Mouse (Mus musculus): ENCODE data around the gene Yju2. TPM values are rescaled to one million over a fixed set of nuclear protein-coding genes. Genes with fewer than 3 reads are reported as not detected.

The Yju2 gene
- total and polyA plus RNA-seq, 3 experiments: 10.7 to 14.4 (median 12.9) TPM

DNA sequence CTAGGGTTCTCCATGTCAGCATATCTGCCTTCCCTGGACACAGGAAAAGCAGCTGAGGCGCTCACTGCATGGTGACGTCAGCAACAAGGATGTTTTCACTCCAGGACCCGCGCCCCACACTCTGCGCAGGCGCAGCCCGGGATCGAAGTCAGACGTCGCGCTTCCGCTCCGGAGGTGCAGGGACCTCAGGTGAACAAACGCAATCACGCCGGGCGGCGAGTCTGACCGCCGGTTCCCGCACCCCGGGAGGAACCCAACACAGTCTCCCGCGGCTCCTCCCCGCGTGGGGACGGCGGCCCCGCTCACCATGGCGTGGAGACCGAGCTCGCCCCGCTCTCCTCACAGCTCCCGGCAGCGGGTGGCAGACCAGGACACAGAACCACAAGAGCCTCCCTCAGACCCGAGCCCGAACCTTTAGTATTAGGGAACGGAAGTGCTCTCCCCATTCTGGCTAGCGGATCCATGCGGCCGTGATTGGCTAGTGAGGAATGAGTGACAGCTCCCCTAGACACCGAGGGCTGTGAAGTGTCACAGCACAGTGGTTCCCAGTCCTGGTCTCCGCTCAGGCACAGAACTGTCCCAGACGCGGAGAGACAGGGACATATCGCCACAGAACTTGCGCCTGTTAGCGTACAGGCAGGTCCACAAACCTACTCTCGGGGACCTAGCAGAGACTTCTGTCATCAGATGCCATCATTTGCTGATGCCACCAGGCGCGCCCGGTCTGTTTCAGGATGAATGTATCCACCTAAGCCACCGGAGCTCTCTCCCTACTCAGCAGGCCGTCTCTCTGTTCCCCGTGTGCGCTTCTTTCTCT is 13.8 kb upstream of the Yju2 start (continued):
- 0 out of 2 replicates have a peak, but pooled peaks have one; percentile 14 for TF ChIP-seq BHLHE40 (IDR thresholded peaks at IDR 0.05; ENCODE audit: low read depth, low read length)

DNA sequence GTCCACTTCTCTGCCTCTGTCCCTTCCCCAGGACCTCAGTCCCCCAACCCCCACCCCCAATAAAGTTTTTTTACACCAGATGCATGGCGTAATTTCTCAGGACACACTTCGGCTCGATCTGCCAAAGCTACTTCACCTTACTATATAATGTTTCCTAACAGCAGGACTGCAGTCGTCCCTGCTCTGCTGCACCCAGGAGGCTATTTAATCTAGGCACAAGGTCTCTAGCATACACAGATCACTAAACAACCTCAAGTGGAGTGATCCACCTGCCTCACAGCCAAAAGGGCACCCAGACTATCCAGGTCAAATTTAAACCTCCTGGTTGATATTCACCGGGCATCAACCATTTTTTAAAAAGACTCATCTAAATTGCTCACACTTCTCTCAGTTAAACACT is 13.2 kb upstream of the Yju2 start:
- Histone ChIP-seq H3K79me2 (replicated peaks; ENCODE audit: control insufficient read depth, extremely low read depth, insufficient read depth, poor library complexity, severe bottlenecking) (peaks cover 5% of the 10 kb centered on the region; the same call in 1 of the 2 replicates), H3K27me3 (replicated peaks) (no peaks in the 10 kb centered on the region), H3K9me3 (replicated peaks; ENCODE audit: low read length) (peaks cover 2% of the 10 kb centered on the region), H3K4me1 (ENCODE audit: control insufficient read depth in 1 of 2, insufficient read depth in 2 of 2) (peaks cover 26 to 50% of the 10 kb centered on the region in 2 experiments), H3K9ac (ENCODE audit: insufficient read depth, low read depth) (peak overlapping the region; percentile 93), H3K36me3 (replicated peaks in 1 of 2; ENCODE audit: control insufficient read depth in 1 of 2, insufficient read depth in 1 of 2, low read length in 1 of 2) (peaks cover 10 to 24% of the 10 kb centered on the region in 2 experiments), H3K27ac (ENCODE audit: insufficient read depth, low read depth) (peak overlapping the region; percentile 93), H3K4me3 (replicated peaks in 1 of 3; ENCODE audit: low read depth in 2 of 3, low read length in 2 of 3, poor library complexity in 1 of 3) (peak overlapping the region; percentile 54 to 89 (median 68)), H3K4me2 (ENCODE audit: insufficient read depth, low read depth, poor library complexity, severe bottlenecking) (peak overlapping the region; percentile 79)
- in situ Hi-C loops (cut with MboI; ENCODE audit: low pct_ligation_motif_present, low pct_unique_long_range_greater_than_20kb, low sequenced_read_pairs) (no loop called here), dilution Hi-C loops (cut with MboI; ENCODE audit: extremely low pct_ligation_motif_present, extremely low pct_unique_long_range_greater_than_20kb, low sequenced_read_pairs) (no loop called here)
- DNase-seq (ENCODE audit: extremely low read depth): no peak
- no peak for TF ChIP-seq CTCF (conservative IDR thresholded peaks at IDR 0.05 in 1 of 2, IDR thresholded peaks at IDR 0.05 in 1 of 2; ENCODE audit: low read depth in 2 of 2, low read length in 2 of 2)
- no peak for TF ChIP-seq IRF4 (IDR thresholded peaks at IDR 0.05; ENCODE audit: low read depth, low read length)
- no peak for TF ChIP-seq CHD1 (IDR thresholded peaks at IDR 0.05; ENCODE audit: low read depth, low read length)
- no peak for TF ChIP-seq MAFK (IDR thresholded peaks at IDR 0.05; ENCODE audit: insufficient replicate concordance, low read length)
- no peak for TF ChIP-seq JUND (conservative IDR thresholded peaks at IDR 0.05; ENCODE audit: low read depth, low read length)
- no peak for TF ChIP-seq CHD2 (IDR thresholded peaks at IDR 0.05; ENCODE audit: low read length)
- no peak for TF ChIP-seq ZKSCAN1 (IDR thresholded peaks at IDR 0.05; ENCODE audit: borderline replicate concordance, low read depth, low read length)
- TF ChIP-seq EP300 (IDR thresholded peaks at IDR 0.05; ENCODE audit: low read length): no peak
- no peak for TF ChIP-seq TCF12 (IDR thresholded peaks at IDR 0.05; ENCODE audit: low read depth, low read length)
- TF ChIP-seq NRF1 (IDR thresholded peaks at IDR 0.05; ENCODE audit: low read depth, low read length): no peak
- no peak for TF ChIP-seq MAX (IDR thresholded peaks at IDR 0.05; ENCODE audit: low read length)
- no peak for TF ChIP-seq SIN3A (IDR thresholded peaks at IDR 0.05; ENCODE audit: low read length)
- no peak for TF ChIP-seq ELF1 (IDR thresholded peaks at IDR 0.05; ENCODE audit: low read depth, low read length)
- TF ChIP-seq E2F4 (IDR thresholded peaks at IDR 0.05; ENCODE audit: insufficient replicate concordance, low read depth, low read length): no peak
- no peak for TF ChIP-seq NELFE (IDR thresholded peaks at IDR 0.05; ENCODE audit: low read depth, low read length)
- TF ChIP-seq POLR2A (IDR thresholded peaks at IDR 0.05; ENCODE audit: low read depth, low read length): no peak
- TF ChIP-seq ZMIZ1 (IDR thresholded peaks at IDR 0.05; ENCODE audit: low read depth, low read length): no peak
- TF ChIP-seq ETS1 (conservative IDR thresholded peaks at IDR 0.05; ENCODE audit: low read depth, low read length): no peak
